Mouse (Mus musculus) fibroblast of lung, adult 2 months (primary cell): Measurements from ENCODE around the gene Capn8.

Experiments used
- DNase-seq: peaks from one replicate; pipeline ENCODE4 v3.0.0-alpha.2; 2011; ENCODE audit warnings: low read depth

Capn8 gene

DNA sequence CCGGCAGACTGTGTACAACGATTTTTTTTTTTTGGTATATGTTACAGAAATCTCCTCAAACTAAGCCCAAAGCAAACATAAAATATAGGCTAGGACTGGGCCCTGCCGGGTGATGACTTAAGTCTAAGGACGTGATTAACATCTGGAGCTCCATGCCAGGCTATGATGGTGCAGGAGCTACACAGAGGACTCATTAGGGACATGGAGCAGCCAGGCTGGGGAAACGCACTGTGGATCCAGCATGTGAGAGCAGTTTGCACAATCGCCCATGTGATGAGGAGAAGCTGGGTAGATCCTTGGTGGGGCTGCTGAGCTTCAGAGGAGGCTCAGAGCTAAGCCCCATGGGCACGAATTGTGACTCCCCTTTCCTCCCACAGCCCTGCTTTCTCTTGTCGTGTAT, 14.0 kb upstream of the Capn8 start:
- DNase-seq: no peak

- peak; percentile 16 for DNase-seq
Measured at GRCm38 (mm10) chr1:182553649-182554375, 11.0 kb upstream of the Capn8 start.

DNA sequence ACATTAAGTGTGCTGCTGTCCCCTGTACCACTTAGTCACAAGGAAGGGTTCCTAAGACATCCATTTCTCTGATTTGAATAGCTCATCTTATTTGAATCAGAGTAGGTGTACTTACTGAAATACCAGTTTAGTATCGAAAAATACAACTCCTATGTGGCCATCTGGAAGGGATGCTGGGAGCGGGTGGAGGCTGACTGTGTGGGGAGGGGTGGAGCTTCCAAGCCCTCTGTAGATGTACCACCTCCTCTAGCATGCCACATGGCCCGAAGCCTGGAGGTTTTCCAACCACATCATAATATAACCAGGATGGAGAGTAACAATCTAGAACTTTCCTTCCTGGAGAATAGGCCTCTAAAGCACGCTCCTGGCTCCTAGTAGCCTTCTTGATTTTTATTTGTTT, 6.5 kb upstream of the Capn8 start:
- no peak for DNase-seq

- DNase-seq: no peak
Measured at GRCm38 (mm10) chr1:182559530-182559929, 5.3 kb upstream of the Capn8 start.

DNA sequence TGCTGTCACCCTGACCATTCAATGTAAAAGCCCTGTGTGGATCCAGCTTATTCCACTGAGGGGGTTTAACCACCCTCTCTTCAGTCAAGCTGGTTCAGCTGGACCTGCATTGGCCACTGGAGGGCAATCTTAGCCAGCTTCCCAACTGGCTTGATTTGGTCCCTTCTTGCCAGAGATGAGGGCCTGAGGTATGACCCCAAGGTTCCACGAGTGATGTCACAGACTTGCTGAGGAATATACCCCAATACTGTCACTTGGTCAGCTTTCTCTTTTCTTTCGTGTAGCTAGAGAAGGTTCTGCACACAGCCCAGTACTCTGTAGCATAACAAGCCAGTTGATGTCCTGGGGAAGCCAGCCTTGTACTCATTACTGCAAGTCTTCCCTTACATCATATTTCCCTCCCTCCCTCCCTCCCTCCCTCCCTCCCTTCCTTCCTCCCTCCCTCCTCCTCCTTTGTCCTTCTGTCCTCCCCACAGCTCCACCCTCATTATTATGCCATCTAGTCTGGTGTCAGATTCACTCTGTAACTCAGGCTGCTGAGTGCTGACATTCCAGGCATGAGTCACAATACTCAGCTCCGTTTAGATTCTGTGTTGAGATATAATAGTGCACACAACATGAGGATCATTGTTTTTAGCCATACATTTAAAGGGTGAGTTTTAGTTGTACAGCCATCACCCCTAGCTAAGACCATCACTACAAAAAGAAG, 4.3 kb upstream of the Capn8 start:
- peak; percentile 17 for DNase-seq

DNA sequence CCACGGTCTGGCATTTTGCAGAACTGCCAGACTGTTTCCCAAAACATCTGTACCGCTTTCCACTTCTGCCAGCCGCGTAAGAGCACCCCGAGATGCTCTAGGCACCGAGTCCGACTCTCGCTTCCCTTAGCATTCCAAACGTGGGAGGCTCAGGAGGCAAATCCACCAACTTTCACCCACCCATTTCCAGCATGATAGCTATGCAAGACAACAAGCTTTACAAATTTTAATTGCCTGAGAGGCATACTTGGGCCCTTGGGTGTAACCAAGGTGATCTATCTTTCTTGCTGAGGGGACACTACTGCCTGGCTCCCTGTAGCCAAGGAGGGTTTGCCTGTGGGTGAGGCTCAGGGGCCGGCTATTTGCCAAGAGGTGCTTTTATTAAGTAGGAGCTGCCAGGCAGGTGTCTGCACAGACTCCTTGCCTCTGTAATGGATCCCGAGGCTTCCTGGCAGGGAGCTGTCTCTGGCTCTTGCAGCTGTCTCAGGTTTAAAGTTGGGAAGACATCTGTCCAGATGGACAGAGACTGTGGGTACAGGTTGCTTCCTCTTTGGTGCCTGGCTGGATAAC, 2.8 kb upstream of the Capn8 start:
- DNase-seq: no peak

GRCm38 (mm10) chr1:182562576-182563370, 2.0 kb upstream of the Capn8 start:
- DNase-seq: no peak

DNA sequence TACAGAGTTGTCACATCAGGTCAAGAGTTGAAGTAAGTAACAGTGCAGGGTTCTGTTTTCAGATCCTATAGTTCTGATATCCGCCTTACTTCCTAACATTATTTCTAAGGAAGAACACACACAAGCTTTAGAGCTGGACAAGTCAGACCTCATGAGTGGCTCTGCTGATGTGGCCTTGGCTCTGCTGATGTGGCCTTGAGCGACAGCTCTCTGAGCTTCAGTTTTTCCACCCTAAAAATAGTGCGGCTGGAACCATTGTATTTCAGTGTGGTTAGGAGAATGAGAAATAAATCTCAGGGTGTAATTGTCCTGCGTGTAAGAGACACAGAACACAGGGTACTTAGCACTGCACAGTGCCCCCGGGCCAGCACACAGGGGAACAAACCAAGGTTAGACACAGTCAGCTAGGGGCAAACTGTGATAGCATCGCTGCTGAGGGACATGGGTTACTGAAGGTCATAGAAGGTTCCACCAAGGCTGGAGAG, 586 bp downstream of the Capn8 start:
- DNase-seq: no peak

DNA sequence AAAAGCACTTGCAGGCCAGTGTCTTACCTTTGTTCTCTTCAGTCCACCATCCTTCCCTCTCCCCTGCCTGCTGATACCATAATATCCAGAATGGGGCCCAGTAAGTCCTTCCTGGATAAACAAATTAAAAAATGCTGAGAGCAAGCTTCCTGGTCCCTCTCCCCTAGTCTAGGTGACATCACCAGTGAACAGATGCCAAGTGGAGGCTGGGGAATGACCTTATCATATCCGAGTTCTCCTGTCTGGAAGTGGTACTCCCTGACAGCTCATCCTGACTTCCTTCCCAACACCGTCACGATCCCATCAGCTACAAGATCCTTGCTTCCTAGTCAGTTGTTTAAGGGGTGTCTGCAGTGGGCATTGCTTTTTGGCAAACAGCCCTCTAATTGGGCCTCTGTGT, 6.3 kb downstream of the Capn8 start:
- DNase-seq: no peak

DNA sequence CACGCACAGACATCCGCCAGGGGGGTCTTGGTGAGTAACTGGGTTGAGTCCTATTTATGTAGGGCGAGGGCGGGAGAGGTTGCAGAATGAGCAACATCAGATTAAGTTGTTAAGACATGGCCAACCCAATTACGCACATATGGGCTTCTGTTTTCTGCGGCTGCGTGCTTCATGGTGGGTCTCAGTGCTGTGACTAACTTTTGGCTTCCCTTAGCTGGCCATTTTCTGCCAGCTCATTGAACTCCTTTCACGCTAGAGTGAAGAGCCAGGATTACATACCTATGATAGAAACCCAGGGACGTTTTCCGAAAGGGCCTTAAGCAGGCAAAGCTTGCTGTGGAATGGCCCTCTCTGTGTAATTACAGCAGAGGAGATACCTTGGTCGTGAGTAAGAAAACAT, 7.2 kb downstream of the Capn8 start:
- no peak for DNase-seq

DNA sequence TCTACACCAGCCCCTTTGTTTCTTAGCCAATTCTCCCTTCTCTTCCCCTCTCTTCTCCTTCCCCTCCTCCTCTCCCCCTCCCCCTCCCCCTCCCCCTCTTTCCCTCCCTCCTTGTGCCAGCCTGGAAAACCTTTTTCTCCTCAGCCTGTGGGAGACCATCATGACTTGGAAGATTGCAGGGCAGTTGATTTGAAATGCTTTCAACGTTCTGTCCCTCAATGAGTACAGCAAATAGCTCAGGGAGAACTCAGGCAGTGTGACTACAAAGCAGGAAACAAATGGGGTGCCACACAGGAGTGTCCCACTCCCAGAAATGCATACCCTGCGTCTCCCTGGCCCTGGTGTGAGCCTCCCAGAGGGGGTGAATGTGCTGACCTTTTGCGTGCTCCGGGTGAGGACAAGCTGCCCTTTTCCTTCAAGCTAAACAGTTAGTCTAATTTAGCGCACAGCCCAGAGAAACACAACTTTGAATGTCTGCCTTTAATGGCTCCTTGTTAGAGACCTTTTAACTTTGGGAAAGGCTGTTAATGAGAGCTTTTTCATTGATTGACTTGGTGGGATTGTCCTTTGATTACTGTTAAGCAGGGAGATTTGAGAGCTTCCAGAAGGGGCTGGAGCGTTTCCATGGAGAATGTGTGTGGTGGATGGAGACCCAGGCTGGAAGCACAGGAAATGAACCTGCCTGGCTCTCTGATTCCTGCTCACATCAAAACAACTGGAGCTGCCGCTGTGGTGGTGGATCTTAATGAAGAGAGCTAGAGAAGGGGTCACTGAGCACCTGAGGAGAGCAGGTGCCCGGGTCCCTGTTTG, 9.3 kb downstream of the Capn8 start:
- no peak for DNase-seq

DNA sequence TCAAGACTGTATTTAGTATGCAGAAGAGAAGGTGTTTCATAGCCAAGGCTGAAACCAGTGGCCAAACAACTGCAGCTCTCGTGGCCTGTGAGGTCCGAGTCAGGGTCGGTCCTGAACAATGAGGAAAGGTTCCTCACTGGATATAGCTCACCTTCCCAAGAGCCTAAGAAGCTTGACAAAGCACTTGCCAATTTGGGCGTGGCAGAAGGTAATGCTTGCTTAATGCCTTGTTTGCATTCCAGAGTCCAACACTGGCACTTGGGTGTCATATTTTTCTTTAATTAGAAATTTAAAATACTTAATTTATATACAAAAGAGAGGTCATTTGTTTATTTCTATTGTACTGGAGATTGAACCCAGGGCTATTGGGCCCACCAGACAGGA, 9.9 kb downstream of the Capn8 start:
- no peak for DNase-seq

- no peak for DNase-seq
Measured at GRCm38 (mm10) chr1:182584169-182584568, 19.4 kb downstream of the Capn8 start.

DNA sequence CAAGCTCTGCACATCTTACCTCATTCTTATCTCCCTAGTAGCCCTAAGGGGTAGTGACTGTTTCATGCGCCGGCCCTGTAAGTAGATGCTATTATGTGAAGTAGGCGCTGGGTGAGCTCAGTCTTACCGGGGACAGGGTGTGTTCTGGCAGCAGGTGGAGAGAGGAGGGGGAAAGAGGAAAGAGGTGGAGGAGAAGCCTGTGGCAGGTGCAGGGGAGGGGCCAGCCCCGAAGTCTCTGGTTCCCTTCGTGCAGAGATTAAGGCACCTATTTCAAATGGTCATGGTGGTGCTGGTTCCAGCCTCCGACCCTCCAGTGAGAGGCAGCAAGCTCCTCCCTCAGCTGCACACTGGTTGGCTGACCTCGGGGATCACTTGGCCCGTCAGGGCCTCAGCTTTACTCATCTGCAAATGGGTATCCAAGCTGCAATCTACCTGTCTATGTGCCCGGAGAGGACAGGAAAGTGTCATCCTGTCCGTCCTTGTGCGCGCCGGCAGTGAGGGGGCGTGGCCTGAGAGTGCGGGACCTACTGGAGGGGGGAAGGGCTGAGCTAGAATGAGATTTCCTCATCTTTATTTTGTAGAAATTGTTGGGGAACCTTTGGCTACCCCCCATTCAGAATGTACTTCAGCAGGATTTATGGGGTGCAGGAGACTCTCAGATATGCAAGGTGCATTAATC, 20.5 kb downstream of the Capn8 start:
- no peak for DNase-seq

- no peak for DNase-seq
Measured at GRCm38 (mm10) chr1:182587706-182588105, 22.9 kb downstream of the Capn8 start.

DNA sequence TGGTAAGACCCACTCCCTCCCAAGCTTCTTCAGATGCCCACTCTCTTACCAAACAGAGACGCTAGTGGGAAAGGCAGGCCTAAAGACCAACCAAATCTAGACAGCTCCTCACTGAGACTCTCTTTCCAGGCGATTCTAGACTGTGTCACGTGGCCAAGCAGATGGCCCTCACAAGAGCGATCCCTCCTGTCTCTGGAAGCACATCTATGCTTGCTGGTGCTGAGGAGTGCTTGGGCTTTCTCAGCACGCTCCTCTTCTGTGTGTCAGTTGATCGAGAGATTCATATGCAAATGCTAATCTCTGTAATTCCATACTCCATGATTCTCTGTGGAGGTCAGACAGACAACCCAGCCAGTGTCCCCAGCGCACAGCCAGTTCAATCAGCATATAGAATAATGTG, 26.7 kb downstream of the Capn8 start:
- no peak for DNase-seq

GRCm38 (mm10) chr1:182592436-182592835, 27.6 kb downstream of the Capn8 start:
- no peak for DNase-seq

- DNase-seq: no peak
Measured at GRCm38 (mm10) chr1:182605330-182606150, 40.7 kb downstream of the Capn8 start.

DNA sequence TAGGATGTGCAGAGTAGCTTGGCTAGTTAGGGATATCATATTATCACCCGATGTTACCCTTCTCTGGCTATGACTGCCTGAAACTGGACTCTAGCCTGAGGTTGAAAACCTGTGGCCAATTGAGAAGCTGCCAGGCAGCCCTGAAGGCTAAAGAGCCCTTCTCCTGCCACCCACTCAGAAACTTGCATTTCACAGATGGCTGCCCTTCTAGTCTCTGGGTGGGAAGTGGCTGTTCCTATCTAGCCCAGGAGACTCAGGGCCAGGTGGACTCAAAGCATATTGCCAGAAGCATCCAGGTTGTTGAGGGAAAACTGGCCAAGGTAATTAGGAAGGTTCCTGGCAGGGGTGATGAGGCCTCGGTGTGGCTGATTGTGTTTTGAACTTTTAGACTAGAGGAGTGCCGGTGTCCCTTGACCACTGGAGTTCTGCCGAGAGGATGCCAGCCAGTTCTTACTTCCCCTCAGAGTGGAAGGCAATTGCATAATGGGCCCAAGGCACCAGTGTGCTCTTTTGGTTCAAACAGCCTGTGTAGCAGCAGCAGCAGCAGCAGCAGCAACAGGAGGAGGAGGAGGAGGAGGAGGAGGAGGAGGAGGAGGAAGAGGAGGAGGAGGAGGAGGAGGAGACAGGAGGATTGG, 45.0 kb downstream of the Capn8 start:
- no peak for DNase-seq

DNA sequence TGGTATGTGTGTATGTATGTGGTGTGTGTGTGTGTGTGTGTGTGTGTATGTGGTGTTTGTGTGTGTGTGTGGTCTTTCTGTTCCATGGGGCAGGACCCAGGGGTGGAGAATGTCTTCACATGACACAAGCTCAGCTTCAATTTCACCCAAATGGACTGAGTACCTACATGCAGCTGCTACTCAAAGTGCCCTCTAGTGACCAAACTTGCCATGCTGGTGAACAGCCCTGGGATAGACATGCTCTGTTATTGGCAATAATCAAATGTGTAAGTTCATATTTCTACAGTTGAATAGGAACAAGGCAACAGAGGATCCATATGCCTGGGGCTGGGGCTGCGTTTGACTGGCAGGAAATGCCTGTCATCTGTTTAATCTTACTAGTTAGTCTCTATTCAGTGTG, 50.7 kb downstream of the Capn8 start:
- DNase-seq: no peak
